Mouse (Mus musculus): ENCODE results near the gene Inpp5a.

- TF ChIP-seq CHD2 (IDR thresholded peaks at IDR 0.05; ENCODE audit: low read depth, low read length) (no peak), MAFK (IDR thresholded peaks at IDR 0.05; ENCODE audit: insufficient read depth, low read depth, low read length) (no peak)
These were observed 19.1 kb downstream of the Inpp5a start for GRCm38 (mm10) chr7:139407966-139408365.

Data from ES-E14 (cell line).